Mouse (Mus musculus): ENCODE results near the gene Fam83d. TPM values are rescaled to one million over a fixed set of nuclear protein-coding genes. Genes with fewer than 3 reads are reported as not detected.
A peak's percentile ranks its signal among the peaks of the same experiment; 100 is the strongest.

The Fam83d gene
- polyA plus RNA-seq, 1 experiment from 2014 or later: 54.1 TPM

DNA sequence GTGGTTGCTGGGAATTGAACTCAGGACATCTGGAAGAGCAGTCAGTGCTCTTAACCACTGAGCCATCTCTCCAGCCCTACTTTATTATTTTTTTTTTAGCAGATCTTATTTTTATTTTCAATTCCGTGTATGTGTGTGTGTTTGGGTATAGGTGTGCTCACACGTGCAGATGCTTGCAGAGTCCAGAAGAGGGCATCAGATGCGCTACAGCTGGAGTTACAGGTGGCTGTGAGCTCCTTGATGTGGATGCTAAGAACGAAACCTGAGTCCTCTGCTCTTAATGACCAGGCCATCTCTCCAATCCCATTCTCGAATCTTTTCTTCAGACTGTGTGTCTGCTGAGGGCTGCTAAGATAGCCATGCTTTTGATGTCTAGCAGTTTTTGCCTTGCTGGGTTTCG, 41.6 kb upstream of the Fam83d start:
- H3K36me3 ChIP-seq (replicated peaks; ENCODE audit: control insufficient read depth, insufficient read depth, low read depth, low read length): no peaks in the 10 kb centered on the region
- WGBS: 68% methylated on average over 6 of the region's 6 CpGs
- no peak overlapping the region for H3K4me2 ChIP-seq (ENCODE audit: low read depth, low read length)
- no peak for ATAC-seq (replicated peaks; ENCODE audit: insufficient number of reproducible peaks, low FRiP score, low TSS enrichment, low read depth)
- DNase-seq (ENCODE audit: low spot score): no peak
- H3K4me1 ChIP-seq (ENCODE audit: control insufficient read depth, insufficient read depth, low read length): no peaks in the 10 kb centered on the region
- H3K27ac ChIP-seq (replicated peaks; ENCODE audit: low read depth, low read length): no peak overlapping the region
- H3K9ac ChIP-seq (replicated peaks; ENCODE audit: low read length): no peak overlapping the region
- H3K9me3 ChIP-seq (replicated peaks; ENCODE audit: control insufficient read depth, low read length): no peaks in the 10 kb centered on the region
- no peak overlapping the region for H3K4me3 ChIP-seq (ENCODE audit: low read depth, low read length)
- H3K27me3 ChIP-seq (ENCODE audit: control insufficient read depth, insufficient read depth, low read length): no peaks in the 10 kb centered on the region

GRCm38 (mm10) chr2:158728061-158728815, 39.7 kb upstream of the Fam83d start:
- Histone ChIP-seq H3K27me3 (ENCODE audit: control insufficient read depth, insufficient read depth, low read length) (no peaks in the 10 kb centered on the region), H3K4me2 (ENCODE audit: low read depth, low read length) (no peak overlapping the region), H3K4me1 (ENCODE audit: control insufficient read depth, insufficient read depth, low read length) (no peaks in the 10 kb centered on the region), H3K4me3 (ENCODE audit: low read depth, low read length) (no peak overlapping the region), H3K27ac (replicated peaks; ENCODE audit: low read depth, low read length) (no peak overlapping the region), H3K36me3 (replicated peaks; ENCODE audit: control insufficient read depth, insufficient read depth, low read depth, low read length) (no peaks in the 10 kb centered on the region), H3K9me3 (replicated peaks; ENCODE audit: control insufficient read depth, low read length) (no peaks in the 10 kb centered on the region), H3K9ac (replicated peaks; ENCODE audit: low read length) (no peak overlapping the region)
- ATAC-seq (replicated peaks; ENCODE audit: insufficient number of reproducible peaks, low FRiP score, low TSS enrichment, low read depth): no peak
- peak; percentile 47 for DNase-seq (ENCODE audit: low spot score)
- 43% methylated on average over 7 of the region's 7 CpGs for WGBS

- 68% methylated on average over 3 of the region's 3 CpGs for WGBS
- no peak overlapping the region for H3K4me2 ChIP-seq (ENCODE audit: low read depth, low read length)
- no peak overlapping the region for H3K9ac ChIP-seq (replicated peaks; ENCODE audit: low read length)
- H3K4me3 ChIP-seq (ENCODE audit: low read depth, low read length): no peak overlapping the region
- ATAC-seq (replicated peaks; ENCODE audit: insufficient number of reproducible peaks, low FRiP score, low TSS enrichment, low read depth) (no peak), DNase-seq (ENCODE audit: low spot score) (no peak)
- H3K27me3 ChIP-seq (ENCODE audit: control insufficient read depth, insufficient read depth, low read length): no peaks in the 10 kb centered on the region
- no peak overlapping the region for H3K27ac ChIP-seq (replicated peaks; ENCODE audit: low read depth, low read length)
- no peaks in the 10 kb centered on the region for H3K4me1 ChIP-seq (ENCODE audit: control insufficient read depth, insufficient read depth, low read length)
- no peaks in the 10 kb centered on the region for H3K36me3 ChIP-seq (replicated peaks; ENCODE audit: control insufficient read depth, insufficient read depth, low read depth, low read length)
- H3K9me3 ChIP-seq (replicated peaks; ENCODE audit: control insufficient read depth, low read length): no peaks in the 10 kb centered on the region
These were observed 37.0 kb upstream of the Fam83d start for GRCm38 (mm10) chr2:158730896-158731295.

DNA sequence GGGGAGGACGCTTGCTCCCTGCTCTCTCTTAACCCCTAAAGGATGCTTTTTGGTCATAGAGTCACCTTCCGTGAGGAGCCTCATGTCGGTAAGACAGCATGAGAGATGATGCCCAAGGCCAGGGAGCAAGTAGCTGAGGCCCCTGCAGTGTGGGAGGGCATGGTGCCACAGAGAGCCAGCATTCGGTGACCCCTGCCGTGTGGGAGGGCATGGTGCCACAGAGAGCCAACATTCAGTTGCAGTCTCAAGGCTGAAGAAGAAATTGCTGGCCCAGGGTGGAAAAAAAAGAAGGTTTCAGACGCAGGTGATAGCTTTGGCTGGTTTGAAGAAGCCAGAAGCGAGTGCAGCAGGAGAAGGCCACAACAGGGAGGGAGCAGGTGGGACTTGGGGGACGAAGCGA, 35.4 kb upstream of the Fam83d start:
- no peak overlapping the region for H3K4me2 ChIP-seq (ENCODE audit: low read depth, low read length)
- DNase-seq (ENCODE audit: low spot score) (no peak), ATAC-seq (replicated peaks; ENCODE audit: insufficient number of reproducible peaks, low FRiP score, low TSS enrichment, low read depth) (no peak)
- H3K4me1 ChIP-seq (ENCODE audit: control insufficient read depth, insufficient read depth, low read length): no peaks in the 10 kb centered on the region
- 85% methylated on average over 9 of the region's 9 CpGs for WGBS
- no peak overlapping the region for H3K9ac ChIP-seq (replicated peaks; ENCODE audit: low read length)
- no peak overlapping the region for H3K27ac ChIP-seq (replicated peaks; ENCODE audit: low read depth, low read length)
- no peaks in the 10 kb centered on the region for H3K36me3 ChIP-seq (replicated peaks; ENCODE audit: control insufficient read depth, insufficient read depth, low read depth, low read length)
- H3K4me3 ChIP-seq (ENCODE audit: low read depth, low read length): no peak overlapping the region
- H3K9me3 ChIP-seq (replicated peaks; ENCODE audit: control insufficient read depth, low read length): no peaks in the 10 kb centered on the region
- H3K27me3 ChIP-seq (ENCODE audit: control insufficient read depth, insufficient read depth, low read length): no peaks in the 10 kb centered on the region

DNA sequence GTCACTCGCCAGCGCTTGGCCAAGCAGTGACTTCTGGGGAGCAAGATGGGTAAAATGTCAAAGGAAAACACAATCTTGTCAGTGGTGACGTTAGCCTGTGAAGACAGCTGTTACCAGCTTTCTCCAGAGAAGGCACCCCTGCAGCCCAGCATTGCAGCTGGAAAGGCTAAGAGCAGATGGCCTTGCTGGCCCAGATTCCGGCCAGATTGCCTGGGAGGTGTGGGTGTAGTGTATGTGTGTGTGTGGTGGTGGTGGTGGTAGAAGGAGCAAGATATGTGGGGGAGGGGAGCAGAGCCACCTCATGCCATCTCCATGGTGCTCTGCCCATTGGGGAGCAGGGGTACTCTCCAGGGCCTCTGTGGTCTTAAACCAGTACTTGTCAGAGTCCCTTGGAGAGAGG, 34.8 kb upstream of the Fam83d start:
- ATAC-seq (replicated peaks; ENCODE audit: insufficient number of reproducible peaks, low FRiP score, low TSS enrichment, low read depth): no peak
- H3K36me3 ChIP-seq (replicated peaks; ENCODE audit: control insufficient read depth, insufficient read depth, low read depth, low read length): no peaks in the 10 kb centered on the region
- no peak overlapping the region for H3K4me2 ChIP-seq (ENCODE audit: low read depth, low read length)
- H3K9ac ChIP-seq (replicated peaks; ENCODE audit: low read length): no peak overlapping the region
- no peaks in the 10 kb centered on the region for H3K9me3 ChIP-seq (replicated peaks; ENCODE audit: control insufficient read depth, low read length)
- DNase-seq (ENCODE audit: low spot score): no peak
- 74% methylated on average over 4 of the region's 4 CpGs for WGBS
- H3K4me3 ChIP-seq (ENCODE audit: low read depth, low read length): no peak overlapping the region
- no peaks in the 10 kb centered on the region for H3K27me3 ChIP-seq (ENCODE audit: control insufficient read depth, insufficient read depth, low read length)
- H3K4me1 ChIP-seq (ENCODE audit: control insufficient read depth, insufficient read depth, low read length): no peaks in the 10 kb centered on the region
- no peak overlapping the region for H3K27ac ChIP-seq (replicated peaks; ENCODE audit: low read depth, low read length)

GRCm38 (mm10) chr2:158733914-158734313, 34.0 kb upstream of the Fam83d start:
- WGBS: 86% methylated on average over 6 of the region's 6 CpGs
- Histone ChIP-seq H3K9ac (replicated peaks; ENCODE audit: low read length) (no peak overlapping the region), H3K4me1 (ENCODE audit: control insufficient read depth, insufficient read depth, low read length) (no peaks in the 10 kb centered on the region), H3K36me3 (replicated peaks; ENCODE audit: control insufficient read depth, insufficient read depth, low read depth, low read length) (no peaks in the 10 kb centered on the region), H3K9me3 (replicated peaks; ENCODE audit: control insufficient read depth, low read length) (no peaks in the 10 kb centered on the region), H3K27me3 (ENCODE audit: control insufficient read depth, insufficient read depth, low read length) (no peaks in the 10 kb centered on the region), H3K27ac (replicated peaks; ENCODE audit: low read depth, low read length) (no peak overlapping the region), H3K4me3 (ENCODE audit: low read depth, low read length) (no peak overlapping the region), H3K4me2 (ENCODE audit: low read depth, low read length) (no peak overlapping the region)
- DNase-seq (ENCODE audit: low spot score) (no peak), ATAC-seq (replicated peaks; ENCODE audit: insufficient number of reproducible peaks, low FRiP score, low TSS enrichment, low read depth) (no peak)

GRCm38 (mm10) chr2:158734500-158735152, 33.3 kb upstream of the Fam83d start:
- Histone ChIP-seq H3K4me1 (ENCODE audit: control insufficient read depth, insufficient read depth, low read length) (no peaks in the 10 kb centered on the region), H3K4me3 (ENCODE audit: low read depth, low read length) (no peak overlapping the region), H3K27ac (replicated peaks; ENCODE audit: low read depth, low read length) (no peak overlapping the region), H3K27me3 (ENCODE audit: control insufficient read depth, insufficient read depth, low read length) (no peaks in the 10 kb centered on the region), H3K9me3 (replicated peaks; ENCODE audit: control insufficient read depth, low read length) (no peaks in the 10 kb centered on the region), H3K9ac (replicated peaks; ENCODE audit: low read length) (no peak overlapping the region), H3K4me2 (ENCODE audit: low read depth, low read length) (no peak overlapping the region), H3K36me3 (replicated peaks; ENCODE audit: control insufficient read depth, insufficient read depth, low read depth, low read length) (no peaks in the 10 kb centered on the region)
- ATAC-seq (replicated peaks; ENCODE audit: insufficient number of reproducible peaks, low FRiP score, low TSS enrichment, low read depth) (no peak), DNase-seq (ENCODE audit: low spot score) (no peak)
- WGBS: 81% methylated on average over 7 of the region's 7 CpGs

GRCm38 (mm10) chr2:158735340-158735739, 32.6 kb upstream of the Fam83d start:
- DNase-seq (ENCODE audit: low spot score): no peak
- ATAC-seq (replicated peaks; ENCODE audit: insufficient number of reproducible peaks, low FRiP score, low TSS enrichment, low read depth): no peak
- Histone ChIP-seq H3K36me3 (replicated peaks; ENCODE audit: control insufficient read depth, insufficient read depth, low read depth, low read length) (no peaks in the 10 kb centered on the region), H3K4me1 (ENCODE audit: control insufficient read depth, insufficient read depth, low read length) (no peaks in the 10 kb centered on the region), H3K9ac (replicated peaks; ENCODE audit: low read length) (no peak overlapping the region), H3K27me3 (ENCODE audit: control insufficient read depth, insufficient read depth, low read length) (no peaks in the 10 kb centered on the region), H3K4me2 (ENCODE audit: low read depth, low read length) (no peak overlapping the region), H3K27ac (replicated peaks; ENCODE audit: low read depth, low read length) (no peak overlapping the region), H3K9me3 (replicated peaks; ENCODE audit: control insufficient read depth, low read length) (no peaks in the 10 kb centered on the region), H3K4me3 (ENCODE audit: low read depth, low read length) (no peak overlapping the region)
- 88% methylated on average over 8 of the region's 8 CpGs for WGBS
